In the genomic region with DNA sequence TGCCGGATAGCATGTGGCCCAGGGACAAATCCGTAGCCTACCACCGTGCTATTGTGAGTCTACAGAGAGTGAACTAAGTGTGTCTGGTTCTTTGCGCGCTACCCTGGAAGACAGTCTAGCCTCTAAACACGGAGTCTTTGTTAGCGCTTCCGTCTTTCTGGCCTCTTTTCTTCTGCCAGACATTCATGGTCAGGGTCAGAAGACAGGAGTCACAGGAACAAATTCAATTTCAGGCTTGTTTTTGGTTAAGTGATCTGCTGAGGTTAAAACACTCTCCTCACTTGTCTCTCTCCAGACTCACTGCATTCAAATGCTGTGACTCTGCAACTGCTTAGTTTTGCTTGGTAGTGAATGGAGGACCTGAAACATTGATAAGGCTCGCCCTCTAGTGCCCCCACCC, we compare ENCODE assay signal across 28 mouse cellular contexts. TPM values are rescaled to one million over a fixed set of nuclear protein-coding genes. Genes with fewer than 3 reads are reported as not detected.
DNase-seq lines count a peak whose midpoint lies in the region; ATAC-seq and TF ChIP-seq lines count a peak whose summit lies in the region.
"Had no signal": no experiment of that assay in that cellular context is flagged by ENCODE, and none has a peak within 500 bp of the region (broad histone marks: within the 10 kb centered on the region; RNA-seq: fewer than 3 reads in every experiment).

No protein-coding gene starts in this region.

- no peak overlapping the region for H3K4me2 ChIP-seq in hindbrain, postnatal 0 days (ENCODE audit: low read depth, low read length)
- no peak overlapping the region for H3K4me2 ChIP-seq in hindbrain, embryonic 16.5 days (ENCODE audit: low read length)
- H3K4me2 ChIP-seq: embryonic facial prominence, embryonic 13.5 days; heart, embryonic 11.5 days; hindbrain, embryonic 12.5 days; intestine, embryonic 15.5 days had no signal

- no peak for ATAC-seq in hindbrain, postnatal 0 days
- ATAC-seq in hindbrain, embryonic 16.5 days: no peak
- ATAC-seq: activated CD4-positive, CD25-positive, alpha-beta regulatory T cell, adult 4 months; forebrain, embryonic 14.5 days; intestine, embryonic 15.5 days had no signal

- intact Hi-C loops in heart, postnatal 14 days (cut with DNase I): no loop called here

- 42% methylated on average over 9 of the region's 9 CpGs for WGBS in hindbrain, postnatal 0 days
- WGBS in hindbrain, embryonic 16.5 days: 51% methylated on average over 9 of the region's 9 CpGs

- DNase-seq in heart, adult 11 months: peak; percentile 55
- DNase-seq in heart, postnatal 14 days: no peak
- no peak for DNase-seq in hindbrain, postnatal 0 days (ENCODE audit: low spot score)
- no peak for DNase-seq in ES-E14 (ENCODE audit: low read depth, low spot score)
- no peak for DNase-seq in cerebellum, adult 18-20 months
- DNase-seq in urinary bladder, postnatal 4 days (ENCODE audit: low spot score in 2 of 2): no peak
- DNase-seq: adrenal gland, adult 8-10 months; adrenal gland, postnatal 25 days; cerebellum, adult 2 months; cerebellum, adult 9-11 months; cerebellum, postnatal 36 days; embryo, embryonic 11 days; gastrocnemius, postnatal 10 days; gastrocnemius, postnatal 36 days; heart, postnatal 36 days; kidney, adult 11 months; kidney, adult 8-10 months had no signal

- H3K27me3 ChIP-seq in hindbrain, postnatal 0 days (ENCODE audit: insufficient read depth, low read length): no peaks in the 10 kb centered on the region
- H3K27me3 ChIP-seq in hindbrain, embryonic 16.5 days (replicated peaks; ENCODE audit: control insufficient read depth, insufficient read depth, low read length): no peaks in the 10 kb centered on the region; the same call in 1 of the 2 replicates
- no peaks in the 10 kb centered on the region for H3K27me3 ChIP-seq in ES-Bruce4 (ENCODE audit: control insufficient read depth, insufficient read depth, low read length, poor library complexity, severe bottlenecking)
- H3K27me3 ChIP-seq: embryonic facial prominence, embryonic 13.5 days; hindbrain, embryonic 12.5 days; intestine, embryonic 15.5 days had no signal

- peak overlapping the region; percentile 41; the same call in 1 of the 2 replicates for H3K27ac ChIP-seq in hindbrain, postnatal 0 days
- H3K27ac ChIP-seq in hindbrain, embryonic 16.5 days (ENCODE audit: low read depth, low read length): no peak overlapping the region
- H3K27ac ChIP-seq in ES-Bruce4 (ENCODE audit: insufficient read depth, low read length) (peak overlapping the region; percentile 67), ES-E14 (ENCODE audit: insufficient read depth, low read depth, low read length, poor library complexity, severe bottlenecking) (peak overlapping the region; percentile 85; the same call in 1 of the 2 replicates)
- H3K27ac ChIP-seq: embryonic facial prominence, embryonic 10.5 days; embryonic facial prominence, embryonic 13.5 days; hindbrain, embryonic 12.5 days; intestine, embryonic 15.5 days had no signal

- no peak for TF ChIP-seq CTCF in hindbrain, postnatal 0 days (IDR thresholded peaks at IDR 0.05; ENCODE audit: low read depth)
- TF ChIP-seq CTCF in ES-Bruce4 (IDR thresholded peaks at IDR 0.05; ENCODE audit: low read depth, low read length): no peak

- peaks cover under 1% of the 10 kb centered on the region; the same call in 1 of the 2 replicates for H3K4me1 ChIP-seq in hindbrain, postnatal 0 days (ENCODE audit: insufficient read depth, low read length)
- peaks cover 4% of the 10 kb centered on the region; the same call in 1 of the 2 replicates for H3K4me1 ChIP-seq in hindbrain, embryonic 16.5 days (ENCODE audit: control insufficient read depth, insufficient read depth, low read depth, low read length)
- H3K4me1 ChIP-seq in ES-Bruce4 (ENCODE audit: control insufficient read depth, insufficient read depth, low read length) (no peaks in the 10 kb centered on the region), ES-E14 (ENCODE audit: control insufficient read depth in 2 of 2, insufficient read depth in 2 of 2, low read length in 2 of 2, poor library complexity in 1 of 2) (peaks cover 2% of the 10 kb centered on the region in 2 experiments; a peak in 1 of 4 replicates)

- no peak for TF ChIP-seq EP300 in ES-Bruce4 (IDR thresholded peaks at IDR 0.05; ENCODE audit: insufficient read depth, low read depth, low read length)

- H3K9ac ChIP-seq in hindbrain, postnatal 0 days (replicated peaks; ENCODE audit: low read length): no peak overlapping the region
- H3K9ac ChIP-seq in hindbrain, embryonic 16.5 days (ENCODE audit: low read depth, low read length): no peak overlapping the region
- no peak overlapping the region for H3K9ac ChIP-seq in ES-Bruce4 (ENCODE audit: low read depth, poor library complexity, severe bottlenecking)
- peak overlapping the region; percentile 43; the same call in 1 of the 2 replicates for H3K9ac ChIP-seq in ES-E14 (ENCODE audit: insufficient read depth, low read depth, low read length, poor library complexity, severe bottlenecking)
- H3K9ac ChIP-seq: embryonic facial prominence, embryonic 13.5 days; hindbrain, embryonic 12.5 days; intestine, embryonic 15.5 days had no signal

- H3K4me3 ChIP-seq in hindbrain, postnatal 0 days (ENCODE audit: low read length): no peak overlapping the region
- no peak overlapping the region for H3K4me3 ChIP-seq in hindbrain, embryonic 16.5 days (ENCODE audit: low read length)
- H3K4me3 ChIP-seq in ES-Bruce4 (ENCODE audit: low read depth, low read length): no peak overlapping the region
- H3K4me3 ChIP-seq in ES-E14 (ENCODE audit: insufficient read depth in 1 of 2, low read depth in 1 of 2, low read length in 2 of 2, poor library complexity in 1 of 2, severe bottlenecking in 1 of 2): no peak overlapping the region
- H3K4me3 ChIP-seq: embryonic facial prominence, embryonic 10.5 days; embryonic facial prominence, embryonic 13.5 days; erythroblast, embryonic 14.5 days; hindbrain, embryonic 12.5 days; intestine, embryonic 15.5 days had no signal

- no peaks in the 10 kb centered on the region for H3K9me3 ChIP-seq in hindbrain, postnatal 0 days (ENCODE audit: low read length)
- H3K9me3 ChIP-seq in hindbrain, embryonic 16.5 days (ENCODE audit: control insufficient read depth, low read length): no peaks in the 10 kb centered on the region
- H3K9me3 ChIP-seq in ES-Bruce4 (replicated peaks; ENCODE audit: control insufficient read depth, insufficient read depth, low read length, poor library complexity, severe bottlenecking): peaks cover 10% of the 10 kb centered on the region
- H3K9me3 ChIP-seq in ES-E14 (ENCODE audit: control insufficient read depth, insufficient read depth, low read depth, low read length): no peaks in the 10 kb centered on the region
- H3K9me3 ChIP-seq: embryonic facial prominence, embryonic 10.5 days; embryonic facial prominence, embryonic 13.5 days; hindbrain, embryonic 12.5 days; intestine, embryonic 15.5 days had no signal

- no peak for TF ChIP-seq POLR2A in ES-Bruce4 (IDR thresholded peaks at IDR 0.05; ENCODE audit: insufficient read depth, low read length)

- in situ Hi-C loops in ES-E14 (cut with MboI; ENCODE audit: low sequenced_read_pairs in 2 of 2, unreplicated experiment in 2 of 2): no loop called here

- H3K36me3 ChIP-seq in hindbrain, postnatal 0 days (ENCODE audit: insufficient read depth, low read length): no peaks in the 10 kb centered on the region
- no peaks in the 10 kb centered on the region for H3K36me3 ChIP-seq in hindbrain, embryonic 16.5 days (ENCODE audit: control insufficient read depth, insufficient read depth, low read length)
- H3K36me3 ChIP-seq in ES-Bruce4 (ENCODE audit: control insufficient read depth, insufficient read depth, low read length, poor library complexity, severe bottlenecking): no peaks in the 10 kb centered on the region
- peaks cover 2% of the 10 kb centered on the region; the same call in 1 of the 2 replicates for H3K36me3 ChIP-seq in ES-E14 (ENCODE audit: control insufficient read depth, insufficient read depth, low read length, poor library complexity, severe bottlenecking)
- H3K36me3 ChIP-seq: embryonic facial prominence, embryonic 13.5 days; hindbrain, embryonic 12.5 days; intestine, embryonic 15.5 days had no signal

TF ChIP-seq in ES-E14, 5 proteins besides CTCF, POLR2A, EP300 and RAD21:
- TF ChIP-seq ZC3H11A (IDR thresholded peaks at IDR 0.05; ENCODE audit: borderline replicate concordance, low read depth, low read length): no peak
- TF ChIP-seq MAFK (IDR thresholded peaks at IDR 0.05; ENCODE audit: insufficient read depth, low read depth, low read length): no peak
- TF ChIP-seq CHD2 (IDR thresholded peaks at IDR 0.05; ENCODE audit: low read depth, low read length): no peak
- no peak for TF ChIP-seq ZNF384 (IDR thresholded peaks at IDR 0.05; ENCODE audit: low read depth, low read length)
- no peak for TF ChIP-seq HCFC1 (IDR thresholded peaks at IDR 0.05; ENCODE audit: borderline replicate concordance, insufficient read depth, low read length)

RNA-seq across cellular contexts. Expression of gene Nhsl1, which starts 15.9 kb away (rescaled TPM):
- total RNA-seq in heart, postnatal 14 days (2021): 10 to 100 TPM; 20.2 to 21.6 TPM
- 29.6 and 38.9 TPM in 2 replicates for total RNA-seq in hindbrain, postnatal 0 days (2014; rRNA removed)
- polyA plus RNA-seq in hindbrain, postnatal 0 days (2015; fragmentation: Nextera tagmentation; extraction: Ambion mirVana): 11.9 and 12.0 TPM in 2 replicates
- polyA plus RNA-seq in hindbrain, embryonic 16.5 days (2015; fragmentation: Nextera tagmentation; extraction: Ambion mirVana): 12.8 and 14.4 TPM in 2 replicates
- polyA plus RNA-seq in ES-Bruce4 (2011; ENCODE audit: insufficient read depth, insufficient read length, low read depth, missing spikeins): 26.9 and 28.1 TPM in 2 replicates
- 5.5 and 7.7 TPM in 2 replicates for total RNA-seq in ES-E14 (2012; rRNA removed)
- total RNA-seq: MEL had no signal
- polyA plus RNA-seq: erythroblast, embryonic 14.5 days had no signal
